Mouse (Mus musculus) hindbrain, embryonic 11.5 days (tissue): ENCODE measurements around the gene Rpl5. TPM values are rescaled to one million over a fixed set of nuclear protein-coding genes. Genes with fewer than 3 reads are reported as not detected.

ENCODE experiments used
- ATAC-seq: fragments of 200-750 bp; cut with Nextera tagmentation; 2 replicates; pipeline ENCODE4 v1.8.0; 2017; ENCODE audit warnings: mild to moderate bottlenecking, moderate TSS enrichment, moderate library complexity; ENCODE audit not compliant: low FRiP score
- DNase-seq: peaks from one replicate; pipeline ENCODE4 v3.0.0-alpha.2; 2015; ENCODE audit warnings: low spot score
- H3K27ac ChIP-seq: fragments of 300-500 bp; sonication (generic); 2 replicates; pipeline ENCODE4 v1.5.1; 2014; ENCODE audit warnings: mild to moderate bottlenecking, low read depth, low read length
- H3K27me3 ChIP-seq: fragments of 300-500 bp; sonication (generic); 2 replicates; pipeline ENCODE4 v1.6.1; 2014; ENCODE audit warnings: mild to moderate bottlenecking, low read length, moderate library complexity, mixed read lengths; ENCODE audit not compliant: control insufficient read depth, insufficient read depth
- H3K36me3 ChIP-seq: fragments of 300-500 bp; sonication (generic); 2 replicates; pipeline ENCODE4 v1.6.1; 2014; ENCODE audit warnings: mild to moderate bottlenecking, low read length, moderate library complexity, mixed read lengths; ENCODE audit not compliant: control insufficient read depth, insufficient read depth
- H3K4me1 ChIP-seq: fragments of 300-500 bp; sonication (generic); replicated peaks from 2 replicates; pipeline ENCODE4 v1.6.1; 2014; ENCODE audit warnings: low read length, mixed read lengths; ENCODE audit not compliant: control insufficient read depth, insufficient read depth
- H3K4me2 ChIP-seq: fragments of 300-500 bp; sonication (generic); replicated peaks from 2 replicates; pipeline ENCODE4 v1.6.1; 2014; ENCODE audit warnings: mild to moderate bottlenecking, low read depth, low read length
- H3K4me3 ChIP-seq: fragments of 300-500 bp; sonication (generic); 2 replicates; pipeline ENCODE4 v1.5.1; 2014; ENCODE audit warnings: low read depth, low read length
- H3K9ac ChIP-seq: fragments of 300-500 bp; sonication (generic); 2 replicates; pipeline ENCODE4 v1.6.1; 2014; ENCODE audit warnings: low read depth, low read length
- H3K9me3 ChIP-seq: fragments of 300-500 bp; sonication (generic); 2 replicates; pipeline ENCODE4 v1.6.1; 2016; ENCODE audit warnings: low read length; ENCODE audit not compliant: control insufficient read depth
- whole genome bisulfite sequencing: fragments of 180-500 bp; shearing (Covaris S2); extraction: QIAGEN DNeasy Blood & Tissue Kit; methylation state at CpG from one replicate; pipeline ENCODE4 v1.1.7; 2014; 5-methylcytosine and 5-hydroxymethylcytosine counted together
- polyA plus RNA-seq: library from polyadenylated mRNA; unstranded; fragments of >200 nt; fragmentation: Nextera tagmentation; extraction: Ambion mirVana; gene quantifications from 2 replicates; pipeline ENCODE4 v1.2.1, GENCODE M21; 2014

Rpl5 gene
- polyA plus RNA-seq, 1 experiment from 2014 or later = 79.5 TPM

DNA sequence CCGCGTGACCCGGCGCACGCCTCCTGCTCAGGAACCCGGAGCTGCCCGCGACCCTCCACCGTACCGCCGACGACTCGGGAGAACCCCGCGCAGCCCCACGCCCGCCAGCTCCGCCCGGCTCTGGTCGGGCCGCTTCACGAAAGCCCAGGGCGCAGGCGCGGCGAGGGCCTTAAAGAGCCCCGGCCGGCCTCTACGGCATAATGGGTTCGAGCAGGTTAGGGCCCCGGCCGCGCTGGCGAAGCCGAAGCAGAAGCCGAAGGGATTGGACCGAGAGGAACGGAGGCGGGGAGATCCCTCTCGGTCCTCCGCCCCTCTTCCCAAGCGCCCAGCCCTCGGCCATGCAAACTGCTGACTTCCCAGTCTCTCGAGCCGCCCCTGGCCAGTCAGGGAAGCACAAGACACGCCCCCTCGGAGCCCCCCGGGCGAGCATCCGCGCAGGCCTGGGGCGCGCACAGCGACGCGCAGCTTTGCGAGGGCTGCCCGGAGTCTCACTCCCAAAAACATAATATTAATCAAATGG lies 31.3 kb upstream of the Rpl5 start:
- H3K36me3 ChIP-seq = no peaks in the 10 kb centered on the region
- peak; percentile 93 for DNase-seq
- ATAC-seq = peak; percentile 98
- peak overlapping the region; percentile 91 for H3K9ac ChIP-seq
- H3K9me3 ChIP-seq = no peaks in the 10 kb centered on the region
- H3K4me1 ChIP-seq = no peaks in the 10 kb centered on the region
- WGBS = 0% methylated on average over 58 of the region's 58 CpGs
- H3K27ac ChIP-seq = peak overlapping the region; percentile 94
- peak overlapping the region; percentile 74 for H3K4me2 ChIP-seq
- no peaks in the 10 kb centered on the region for H3K27me3 ChIP-seq
- peak overlapping the region; percentile 85 for H3K4me3 ChIP-seq

DNA sequence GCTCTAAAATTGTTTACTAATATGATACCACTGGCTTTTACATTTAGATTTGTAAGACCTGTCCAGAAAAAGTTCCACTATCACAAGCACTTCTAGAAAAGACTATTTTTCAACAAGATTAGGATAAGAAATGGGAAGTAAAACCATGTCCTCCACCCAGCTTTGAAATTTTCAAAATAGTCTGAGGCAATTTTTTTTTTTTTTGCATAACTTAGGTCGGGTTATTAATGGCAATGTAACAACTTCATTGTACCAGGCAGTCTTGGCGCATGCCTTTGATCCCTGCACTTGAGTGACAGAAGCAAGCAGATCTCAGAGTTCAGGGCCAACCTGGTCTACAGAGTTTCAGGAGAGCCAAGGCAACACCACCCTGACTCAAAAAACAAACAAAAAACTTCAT lies 30.6 kb upstream of the Rpl5 start:
- Histone ChIP-seq H3K9ac (no peak overlapping the region), H3K4me3 (no peak overlapping the region), H3K27ac (no peak overlapping the region), H3K4me2 (no peak overlapping the region), H3K9me3 (no peaks in the 10 kb centered on the region), H3K4me1 (no peaks in the 10 kb centered on the region), H3K36me3 (no peaks in the 10 kb centered on the region), H3K27me3 (no peaks in the 10 kb centered on the region)
- no peak for ATAC-seq
- 61% methylated on average over 2 of the region's 2 CpGs for WGBS
- no peak for DNase-seq

DNA sequence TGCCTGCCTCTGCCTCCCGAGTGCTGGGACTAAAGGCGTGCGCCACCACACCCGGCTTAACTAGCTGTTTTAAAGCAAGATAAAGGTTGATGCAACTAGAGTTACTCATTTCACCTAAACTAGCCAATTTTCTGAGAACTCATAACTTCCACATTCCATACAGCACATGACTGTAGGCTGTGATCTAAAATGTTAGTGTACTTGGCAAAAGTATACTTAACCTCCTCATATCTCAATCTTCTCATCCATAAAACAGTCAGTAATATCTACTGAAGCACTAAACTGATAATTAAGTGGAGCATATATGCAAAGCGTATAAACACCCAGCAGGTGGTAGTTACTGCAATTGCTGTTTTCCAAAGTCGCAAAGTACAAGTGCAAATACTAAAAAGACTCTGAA lies 27.0 kb upstream of the Rpl5 start:
- ATAC-seq (no peak), DNase-seq (no peak)
- Histone ChIP-seq H3K4me2 (no peak overlapping the region), H3K4me1 (no peaks in the 10 kb centered on the region), H3K9ac (no peak overlapping the region), H3K27me3 (no peaks in the 10 kb centered on the region), H3K36me3 (no peaks in the 10 kb centered on the region), H3K4me3 (no peak overlapping the region), H3K9me3 (no peaks in the 10 kb centered on the region), H3K27ac (no peak overlapping the region)
- 93% methylated on average over 6 of the region's 6 CpGs for WGBS

DNA sequence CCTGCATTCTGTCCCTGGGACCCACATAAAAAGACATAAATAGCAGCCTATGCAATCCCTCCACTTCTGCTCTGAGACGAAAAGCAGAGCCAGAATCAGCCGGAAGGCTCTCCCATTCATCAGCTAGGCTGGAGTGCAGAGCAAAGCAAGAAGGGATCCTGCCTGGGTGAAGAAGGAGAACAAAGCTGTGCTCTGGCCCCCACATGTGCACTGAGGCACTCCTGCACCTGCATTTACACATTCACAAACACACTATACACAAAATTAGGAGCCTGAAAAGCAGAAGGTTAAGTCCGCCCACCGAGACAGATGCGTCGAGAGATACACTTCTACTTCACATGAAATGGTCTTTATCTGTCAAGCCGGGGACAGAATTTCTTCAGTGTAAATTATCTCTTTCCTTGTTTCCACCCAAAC lies 26.4 kb upstream of the Rpl5 start:
- 74% methylated on average over 7 of the region's 7 CpGs for WGBS
- no peak for DNase-seq

DNA sequence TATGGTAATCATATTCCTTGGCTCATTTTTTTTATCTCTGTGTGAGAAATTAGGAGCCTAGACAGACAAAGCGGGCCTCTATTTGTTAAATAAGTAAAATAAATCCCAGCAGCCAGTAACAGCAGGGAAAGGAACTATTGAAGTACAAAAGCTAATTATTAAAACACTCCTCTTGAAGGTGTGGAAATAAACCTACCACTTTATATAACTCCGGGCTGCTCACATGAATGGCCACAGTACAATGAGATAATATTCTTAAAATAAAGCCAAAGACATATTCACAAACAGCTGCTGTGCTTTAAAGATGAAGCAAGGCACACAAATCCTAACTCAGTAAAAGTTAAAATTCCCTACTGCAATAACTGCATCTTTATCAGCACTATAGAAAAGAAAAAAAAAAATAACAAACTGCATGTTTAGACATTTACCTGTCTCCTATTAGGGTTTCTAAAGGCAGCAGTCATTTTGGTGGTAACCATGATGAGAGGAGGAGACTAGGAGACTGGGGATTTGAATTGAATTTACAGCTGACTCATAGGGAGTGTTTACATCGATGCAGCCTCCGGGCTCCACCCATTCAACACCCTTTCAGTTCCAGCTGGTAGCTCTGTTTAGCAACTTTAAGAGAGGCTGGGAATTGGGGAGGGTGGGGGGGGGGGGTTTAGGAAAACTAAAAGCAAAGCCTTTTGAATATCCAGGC lies 25.6 kb upstream of the Rpl5 start, which contains the start of gene Evi5:
Gene Evi5, minus strand, starts transcription at position 547 of the 700 bp plus-strand sequence.
- no peaks in the 10 kb centered on the region for H3K9me3 ChIP-seq
- H3K4me1 ChIP-seq = no peaks in the 10 kb centered on the region
- H3K4me2 ChIP-seq = no peak within 1 kb of the TSS
- DNase-seq = no peak
- no peaks in the 10 kb centered on the region for H3K27me3 ChIP-seq
- H3K27ac ChIP-seq = no peak within 1 kb of the TSS
- no peaks in the 10 kb centered on the region for H3K36me3 ChIP-seq
- H3K4me3 ChIP-seq = no peak within 1 kb of the TSS
- H3K9ac ChIP-seq = no peak within 1 kb of the TSS
- 51% methylated on average over 4 of the region's 4 CpGs for WGBS
- ATAC-seq = no peak

More for the DNA sequence above, 26.4 kb upstream of the Rpl5 start:
- no peaks in the 10 kb centered on the region for H3K27me3 ChIP-seq
- H3K27ac ChIP-seq = no peak overlapping the region
- H3K4me2 ChIP-seq = no peak overlapping the region
- no peaks in the 10 kb centered on the region for H3K4me1 ChIP-seq
- H3K4me3 ChIP-seq = no peak overlapping the region
- no peak overlapping the region for H3K9ac ChIP-seq
- no peaks in the 10 kb centered on the region for H3K36me3 ChIP-seq
- no peak for ATAC-seq
- no peaks in the 10 kb centered on the region for H3K9me3 ChIP-seq

DNA sequence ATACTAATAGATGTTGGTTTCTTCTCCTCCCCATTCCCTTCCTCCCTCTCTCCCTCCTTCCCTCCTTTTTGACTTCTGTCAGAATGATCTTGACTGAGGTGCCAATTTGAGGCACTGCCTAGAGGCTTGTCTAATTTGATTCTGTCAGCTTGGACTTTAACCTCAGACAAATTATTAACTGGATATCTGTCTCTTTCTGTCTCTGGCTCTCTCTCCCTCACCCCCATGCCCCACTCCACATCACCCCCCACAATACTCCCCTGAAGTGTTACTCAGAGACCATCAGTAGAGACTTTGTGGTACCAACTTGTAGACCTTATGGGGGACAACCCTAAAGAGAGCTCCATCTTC lies 25.1 kb upstream of the Rpl5 start:
- H3K27me3 ChIP-seq = no peaks in the 10 kb centered on the region
- DNase-seq (no peak), ATAC-seq (no peak)
- no peak overlapping the region for H3K27ac ChIP-seq
- H3K36me3 ChIP-seq = no peaks in the 10 kb centered on the region
- H3K4me2 ChIP-seq = no peak overlapping the region
- no peaks in the 10 kb centered on the region for H3K4me1 ChIP-seq
- H3K4me3 ChIP-seq = no peak overlapping the region
- H3K9ac ChIP-seq = no peak overlapping the region
- H3K9me3 ChIP-seq = no peaks in the 10 kb centered on the region

DNA sequence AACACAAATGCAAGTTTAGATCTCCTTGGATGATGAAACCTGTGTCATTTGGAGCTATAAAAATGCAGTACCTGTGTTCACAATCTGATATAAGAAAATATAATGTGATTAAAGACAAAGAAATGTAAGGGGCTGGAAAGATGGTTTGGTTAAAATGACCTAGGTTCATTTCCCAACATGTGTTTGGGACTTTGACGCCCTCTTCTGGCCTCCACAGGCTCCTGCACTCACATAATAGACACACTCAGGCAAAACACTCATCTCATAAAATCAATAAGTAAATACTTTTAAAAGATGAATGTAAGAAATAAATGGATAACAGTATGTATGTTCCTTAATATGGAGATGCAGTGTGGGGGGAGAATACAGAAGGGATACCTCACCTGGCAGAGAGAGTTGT lies 23.2 kb upstream of the Rpl5 start:
- WGBS = 81% methylated on average over 1 of the region's 1 CpGs
- Histone ChIP-seq H3K4me3 (no peak overlapping the region), H3K4me1 (no peaks in the 10 kb centered on the region), H3K4me2 (no peak overlapping the region), H3K36me3 (no peaks in the 10 kb centered on the region), H3K9ac (no peak overlapping the region), H3K9me3 (no peaks in the 10 kb centered on the region), H3K27ac (no peak overlapping the region), H3K27me3 (no peaks in the 10 kb centered on the region)
- DNase-seq (no peak), ATAC-seq (no peak)

DNA sequence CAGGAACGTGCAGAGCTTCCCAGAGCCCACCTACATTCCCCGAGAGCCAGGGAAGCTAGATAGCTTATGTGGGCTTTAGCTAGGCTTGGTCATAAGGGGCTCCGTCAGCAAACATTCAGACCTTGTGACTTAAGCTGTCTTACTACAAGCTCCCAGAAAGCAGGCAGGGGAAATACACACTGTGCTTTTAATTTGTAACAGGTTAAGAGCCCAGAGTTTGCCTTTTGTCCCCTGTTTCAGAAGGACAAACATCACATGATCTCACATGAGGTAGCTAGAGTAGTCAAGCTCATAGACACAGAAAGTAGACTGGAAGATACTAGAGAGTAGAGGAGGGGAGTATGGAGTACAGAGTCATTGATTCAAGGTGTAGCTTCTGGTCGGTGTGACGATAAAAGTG lies 19.6 kb upstream of the Rpl5 start:
- Histone ChIP-seq H3K4me2 (no peak overlapping the region), H3K9ac (no peak overlapping the region), H3K4me1 (no peaks in the 10 kb centered on the region), H3K9me3 (no peaks in the 10 kb centered on the region), H3K27me3 (no peaks in the 10 kb centered on the region), H3K27ac (no peak overlapping the region), H3K4me3 (no peak overlapping the region), H3K36me3 (no peaks in the 10 kb centered on the region)
- no peak for ATAC-seq
- 85% methylated on average over 5 of the region's 5 CpGs for WGBS
- DNase-seq = no peak
